Mouse (Mus musculus) layer of hippocampus, adult 11-12 months (tissue): ENCODE measurements at regions not wholly inside any gene's neighbourhood (a gene's known extent, or its start where the extent isn't known, plus 50 kb on each side); places are given as distances from the start of the nearest gene placed in this dataset.

Source experiments
- DNase-seq: peaks from one replicate; pipeline ENCODE4 v3.0.0; 2022; ENCODE audit warnings: low spot score

GRCm38 (mm10) chr13:47398976-47399375 lies 276.5 kb downstream of the Rnf144b start:
- DNase-seq, result no peak

- DNase-seq, result peak; percentile 59
Observed at GRCm38 (mm10) chr13:47413261-47413660, 290.8 kb downstream of the Rnf144b start.

- peak; percentile 65 for DNase-seq
Observed at GRCm38 (mm10) chr13:47413940-47414339, 291.5 kb downstream of the Rnf144b start.

GRCm38 (mm10) chr13:47429856-47430365 lies 307.5 kb downstream of the Rnf144b start:
- DNase-seq, result no peak

- no peak for DNase-seq
Observed at GRCm38 (mm10) chr13:47430409-47430808, 308.0 kb downstream of the Rnf144b start.

- DNase-seq, result no peak
Observed at GRCm38 (mm10) chr13:47435631-47436030, 313.2 kb downstream of the Rnf144b start.

GRCm38 (mm10) chr13:47444876-47445275 lies 322.4 kb downstream of the Rnf144b start:
- no peak for DNase-seq

GRCm38 (mm10) chr13:47452186-47452760 lies 329.8 kb downstream of the Rnf144b start:
- DNase-seq, result no peak

- DNase-seq, result no peak
Observed at GRCm38 (mm10) chr13:47462148-47462547, 339.7 kb downstream of the Rnf144b start.

- DNase-seq, result no peak
Observed at GRCm38 (mm10) chr13:47471543-47472213, 349.2 kb downstream of the Rnf144b start.

GRCm38 (mm10) chr13:47480159-47480558 lies 357.7 kb downstream of the Rnf144b start:
- DNase-seq, result no peak

- no peak for DNase-seq
Observed at GRCm38 (mm10) chr13:47484819-47485218, 362.4 kb downstream of the Rnf144b start.

- DNase-seq, result no peak
Observed at GRCm38 (mm10) chr13:47486111-47486510, 363.7 kb downstream of the Rnf144b start.

GRCm38 (mm10) chr13:47486658-47487057 lies 364.2 kb downstream of the Rnf144b start:
- DNase-seq, result no peak

GRCm38 (mm10) chr13:47505380-47505955 lies 383.0 kb downstream of the Rnf144b start:
- DNase-seq, result no peak

- no peak for DNase-seq
Observed at GRCm38 (mm10) chr13:47532935-47533334, 410.5 kb downstream of the Rnf144b start.

GRCm38 (mm10) chr13:47537156-47537555 lies 414.7 kb downstream of the Rnf144b start:
- DNase-seq, result no peak

- DNase-seq, result no peak
Observed at GRCm38 (mm10) chr13:47549626-47550025, 427.2 kb downstream of the Rnf144b start.

GRCm38 (mm10) chr13:47552251-47552650 lies 429.8 kb downstream of the Rnf144b start:
- no peak for DNase-seq

- no peak for DNase-seq
Observed at GRCm38 (mm10) chr13:47554198-47554597, 431.7 kb downstream of the Rnf144b start.

GRCm38 (mm10) chr13:47557196-47557974 lies 434.9 kb downstream of the Rnf144b start:
- peak; percentile 13 for DNase-seq

- no peak for DNase-seq
Observed at GRCm38 (mm10) chr13:47562836-47563235, 440.4 kb downstream of the Rnf144b start.
